Mouse (Mus musculus) CD8-positive naive resting alpha-beta T cell, adult 57 days (primary cell): ENCODE results near the gene Bad. TPM values are rescaled to one million over a fixed set of nuclear protein-coding genes. Genes with fewer than 3 reads are reported as not detected.

Experiments used
- total RNA-seq: library from RNA; stranded (reverse); gene quantifications from one replicate; pipeline ENCODE4 v1.2.4, GENCODE M21; 2023

The Bad gene
- total RNA-seq, 1 experiment from 2014 or later = 7.8 TPM

Other genes with a start within 250 kb of the Bad start
- 23.8 TPM for gene Rps6ka4, start 101.2 kb upstream of the Bad start, total RNA-seq
- 89.2 TPM for gene Ccdc88b, start 83.7 kb upstream of the Bad start, total RNA-seq
- gene Trmt112, start 32.2 kb upstream of the Bad start, total RNA-seq = 127 TPM
- gene Prdx5, start 31.8 kb upstream of the Bad start, total RNA-seq = 59.7 TPM
- gene Esrra, start 20.0 kb upstream of the Bad start, total RNA-seq = 26.2 TPM
- gene Catsperz, start 16.5 kb upstream of the Bad start, total RNA-seq = not detected
- not detected for gene Kcnk4, start 7.3 kb upstream of the Bad start, total RNA-seq
- 6.1 TPM for gene Gpr137, start 619 bp downstream of the Bad start, total RNA-seq
- gene Ppp1r14b, start 33.1 kb downstream of the Bad start, total RNA-seq = 120 TPM
- gene Plcb3, start 34.6 kb downstream of the Bad start, total RNA-seq = 6.9 TPM
- gene Fkbp2, start 38.6 kb downstream of the Bad start, total RNA-seq = 14.8 TPM
- gene Vegfb, start 45.8 kb downstream of the Bad start, total RNA-seq = 15.2 TPM
- gene Dnajc4, start 50.7 kb downstream of the Bad start, total RNA-seq = 17.2 TPM
- gene Nudt22, start 54.3 kb downstream of the Bad start, total RNA-seq = 6.0 TPM
- 4.3 TPM for gene Trpt1, start 54.3 kb downstream of the Bad start, total RNA-seq
- 152 TPM for gene Fermt3, start 77.6 kb downstream of the Bad start, total RNA-seq
- gene Stip1, start 98.1 kb downstream of the Bad start, total RNA-seq = 117 TPM
- gene Macrod1, start 114.9 kb downstream of the Bad start, total RNA-seq = 12.3 TPM
- not detected for gene Flrt1, start 163.9 kb downstream of the Bad start, total RNA-seq